Mouse (Mus musculus): ENCODE data around the gene Igfbp3. TPM values are rescaled to one million over a fixed set of nuclear protein-coding genes. Genes with fewer than 3 reads are reported as not detected.

Igfbp3 gene
- polyA plus RNA-seq, 1 experiment from 2014 or later = 15.3 TPM

- no peaks in the 10 kb centered on the region for H3K36me3 ChIP-seq (ENCODE audit: insufficient read depth)
- H3K27me3 ChIP-seq (ENCODE audit: insufficient read depth, low read length) = no peaks in the 10 kb centered on the region
- TF ChIP-seq CTCF (IDR thresholded peaks at IDR 0.05; ENCODE audit: low read depth) = no peak
- no peak overlapping the region for H3K27ac ChIP-seq (ENCODE audit: low read depth)
- H3K4me3 ChIP-seq (ENCODE audit: low read depth, low read length) = no peak overlapping the region
- ATAC-seq (ENCODE audit: insufficient read depth) (no peak), DNase-seq (no peak)
- H3K9me3 ChIP-seq (ENCODE audit: low read depth, low read length) = no peaks in the 10 kb centered on the region
- no peak overlapping the region for H3K4me2 ChIP-seq
- H3K4me1 ChIP-seq (ENCODE audit: insufficient read depth) = no peaks in the 10 kb centered on the region
- no peak overlapping the region for H3K9ac ChIP-seq
- WGBS = 88% methylated on average over 2 of the region's 2 CpGs
Measured at GRCm38 (mm10) chr11:7236751-7237150, 23.0 kb upstream of the Igfbp3 start.

- H3K9ac ChIP-seq = no peak overlapping the region
- no peak overlapping the region for H3K4me2 ChIP-seq
- TF ChIP-seq CTCF (IDR thresholded peaks at IDR 0.05; ENCODE audit: low read depth) = no peak
- ATAC-seq (ENCODE audit: insufficient read depth) (no peak), DNase-seq (no peak)
- H3K4me3 ChIP-seq (ENCODE audit: low read depth, low read length) = no peak overlapping the region
- no peaks in the 10 kb centered on the region for H3K9me3 ChIP-seq (ENCODE audit: low read depth, low read length)
- 60% methylated on average over 3 of the region's 3 CpGs for WGBS
- no peaks in the 10 kb centered on the region for H3K36me3 ChIP-seq (ENCODE audit: insufficient read depth)
- H3K27ac ChIP-seq (ENCODE audit: low read depth) = no peak overlapping the region
- H3K4me1 ChIP-seq (ENCODE audit: insufficient read depth) = no peaks in the 10 kb centered on the region
- H3K27me3 ChIP-seq (ENCODE audit: insufficient read depth, low read length) = no peaks in the 10 kb centered on the region
Measured at GRCm38 (mm10) chr11:7234981-7235609, 21.4 kb upstream of the Igfbp3 start.

GRCm38 (mm10) chr11:7234436-7234835 lies 20.7 kb upstream of the Igfbp3 start:
- Histone ChIP-seq H3K4me3 (ENCODE audit: low read depth, low read length) (no peak overlapping the region), H3K9ac (no peak overlapping the region), H3K4me2 (no peak overlapping the region), H3K9me3 (ENCODE audit: low read depth, low read length) (no peaks in the 10 kb centered on the region), H3K27ac (ENCODE audit: low read depth) (no peak overlapping the region), H3K4me1 (ENCODE audit: insufficient read depth) (no peaks in the 10 kb centered on the region), H3K27me3 (ENCODE audit: insufficient read depth, low read length) (no peaks in the 10 kb centered on the region), H3K36me3 (ENCODE audit: insufficient read depth) (no peaks in the 10 kb centered on the region)
- ATAC-seq (ENCODE audit: insufficient read depth) (no peak), DNase-seq (no peak)
- TF ChIP-seq CTCF (IDR thresholded peaks at IDR 0.05; ENCODE audit: low read depth) = no peak
- WGBS = 81% methylated on average over 1 of the region's 1 CpGs

- WGBS = 59% methylated on average over 2 of the region's 2 CpGs
- Histone ChIP-seq H3K4me1 (ENCODE audit: insufficient read depth) (no peaks in the 10 kb centered on the region), H3K4me2 (no peak overlapping the region), H3K36me3 (ENCODE audit: insufficient read depth) (no peaks in the 10 kb centered on the region), H3K4me3 (ENCODE audit: low read depth, low read length) (no peak overlapping the region), H3K27ac (ENCODE audit: low read depth) (no peak overlapping the region), H3K9me3 (ENCODE audit: low read depth, low read length) (no peaks in the 10 kb centered on the region), H3K9ac (no peak overlapping the region), H3K27me3 (ENCODE audit: insufficient read depth, low read length) (no peaks in the 10 kb centered on the region)
- ATAC-seq (ENCODE audit: insufficient read depth) = no peak
- no peak for TF ChIP-seq CTCF (IDR thresholded peaks at IDR 0.05; ENCODE audit: low read depth)
- DNase-seq = no peak
Measured at GRCm38 (mm10) chr11:7233333-7233732, 19.6 kb upstream of the Igfbp3 start.

GRCm38 (mm10) chr11:7231958-7232357 lies 18.2 kb upstream of the Igfbp3 start:
- 82% methylated on average over 4 of the region's 4 CpGs for WGBS
- Histone ChIP-seq H3K36me3 (ENCODE audit: insufficient read depth) (no peaks in the 10 kb centered on the region), H3K9ac (no peak overlapping the region), H3K4me1 (ENCODE audit: insufficient read depth) (no peaks in the 10 kb centered on the region), H3K27me3 (ENCODE audit: insufficient read depth, low read length) (no peaks in the 10 kb centered on the region), H3K9me3 (ENCODE audit: low read depth, low read length) (no peaks in the 10 kb centered on the region), H3K4me2 (no peak overlapping the region), H3K27ac (ENCODE audit: low read depth) (no peak overlapping the region), H3K4me3 (ENCODE audit: low read depth, low read length) (no peak overlapping the region)
- no peak for TF ChIP-seq CTCF (IDR thresholded peaks at IDR 0.05; ENCODE audit: low read depth)
- DNase-seq (no peak), ATAC-seq (ENCODE audit: insufficient read depth) (no peak)

- no peak overlapping the region for H3K4me3 ChIP-seq (ENCODE audit: low read depth, low read length)
- H3K9ac ChIP-seq = no peak overlapping the region; the same call in 1 of the 2 replicates
- no peak for TF ChIP-seq CTCF (IDR thresholded peaks at IDR 0.05; ENCODE audit: low read depth)
- H3K4me1 ChIP-seq (ENCODE audit: insufficient read depth) = no peaks in the 10 kb centered on the region
- 63% methylated on average over 4 of the region's 4 CpGs for WGBS
- H3K36me3 ChIP-seq (ENCODE audit: insufficient read depth) = no peaks in the 10 kb centered on the region
- no peak overlapping the region for H3K27ac ChIP-seq (ENCODE audit: low read depth)
- H3K4me2 ChIP-seq = no peak overlapping the region
- ATAC-seq (ENCODE audit: insufficient read depth) = no peak
- no peaks in the 10 kb centered on the region for H3K27me3 ChIP-seq (ENCODE audit: insufficient read depth, low read length)
- H3K9me3 ChIP-seq (ENCODE audit: low read depth, low read length) = no peaks in the 10 kb centered on the region
- DNase-seq = no peak
Measured at GRCm38 (mm10) chr11:7230000-7230399, 16.3 kb upstream of the Igfbp3 start.

GRCm38 (mm10) chr11:7228107-7228506 lies 14.4 kb upstream of the Igfbp3 start:
- ATAC-seq (ENCODE audit: insufficient read depth) (no peak), DNase-seq (no peak)
- no peaks in the 10 kb centered on the region for H3K36me3 ChIP-seq (ENCODE audit: insufficient read depth)
- no peaks in the 10 kb centered on the region for H3K4me1 ChIP-seq (ENCODE audit: insufficient read depth)
- H3K4me3 ChIP-seq (ENCODE audit: low read depth, low read length) = no peak overlapping the region
- 55% methylated on average over 4 of the region's 4 CpGs for WGBS
- no peak for TF ChIP-seq CTCF (IDR thresholded peaks at IDR 0.05; ENCODE audit: low read depth)
- no peaks in the 10 kb centered on the region for H3K27me3 ChIP-seq (ENCODE audit: insufficient read depth, low read length)
- H3K4me2 ChIP-seq = no peak overlapping the region
- no peaks in the 10 kb centered on the region for H3K9me3 ChIP-seq (ENCODE audit: low read depth, low read length)
- no peak overlapping the region for H3K27ac ChIP-seq (ENCODE audit: low read depth)
- no peak overlapping the region for H3K9ac ChIP-seq
